Mouse (Mus musculus) left cerebral cortex, adult 18-20 months (tissue): ENCODE measurements around the gene Atp13a2. TPM values are rescaled to one million over a fixed set of nuclear protein-coding genes. Genes with fewer than 3 reads are reported as not detected.
A peak's percentile ranks its signal among the peaks of the same experiment; 100 is the strongest.

Source experiments
- DNase-seq, 2 experiments: peaks; one replicate each; pipeline ENCODE4 v3.0.0; 2021 to 2022; ENCODE audit warnings: low spot score in 2 of 2, mixed read lengths in 1 of 2
- total RNA-seq, 2 experiments: library from RNA; stranded (reverse); gene quantifications; 2 replicates each; pipeline ENCODE4 v1.2.3; 2021

Gene Atp13a2
- total RNA-seq, 2 experiments from 2014 or later = 140 to 149 TPM

- no peak for DNase-seq
Measured at GRCm38 (mm10) chr4:141030541-141031206, 44.0 kb downstream of the Atp13a2 start.

GRCm38 (mm10) chr4:141031733-141032132 lies 45.1 kb downstream of the Atp13a2 start:
- peak; percentile 78 to 85 for DNase-seq

- no peak for DNase-seq
Measured at GRCm38 (mm10) chr4:141033606-141034549, 47.2 kb downstream of the Atp13a2 start.

- no peak for DNase-seq
Measured at GRCm38 (mm10) chr4:141041117-141041516, 54.4 kb downstream of the Atp13a2 start.

- peak in 1 of 2 experiments; percentile 63 for DNase-seq
Measured at GRCm38 (mm10) chr4:141044816-141045215, 58.1 kb downstream of the Atp13a2 start.

GRCm38 (mm10) chr4:141048810-141049475 lies 62.3 kb downstream of the Atp13a2 start:
- peak in 1 of 2 experiments; percentile 43 for DNase-seq

- peak in 1 of 2 experiments; percentile 52 for DNase-seq
Measured at GRCm38 (mm10) chr4:141049476-141049835, 62.8 kb downstream of the Atp13a2 start.

GRCm38 (mm10) chr4:141052442-141052841 lies 65.8 kb downstream of the Atp13a2 start:
- DNase-seq = no peak

- DNase-seq = no peak
Measured at GRCm38 (mm10) chr4:141053138-141053537, 66.5 kb downstream of the Atp13a2 start.

- DNase-seq = peak; percentile 73 to 80
Measured at GRCm38 (mm10) chr4:141053568-141054161, 67.0 kb downstream of the Atp13a2 start.

Other genes starting within 250 kb of the Atp13a2 start
- gene Padi6, start 244.2 kb upstream of the Atp13a2 start, total RNA-seq = under 1 TPM in 1 of 2 experiments, not detected in 1; 0.66 TPM
- not detected for gene Padi4, start 212.6 kb upstream of the Atp13a2 start, total RNA-seq
- gene Padi3, start 176.2 kb upstream of the Atp13a2 start, total RNA-seq = not detected
- not detected for gene Padi1, start 141.1 kb upstream of the Atp13a2 start, total RNA-seq
- gene Padi2, start 80.5 kb upstream of the Atp13a2 start, total RNA-seq = 10 to 100 TPM; 13.5 to 14.6 TPM
- gene Sdhb, start 25.7 kb upstream of the Atp13a2 start, total RNA-seq = 100 to 1,000 TPM; 192 to 194 TPM
- gene Mfap2, start 23.5 kb downstream of the Atp13a2 start, total RNA-seq = 1 to 10 TPM; 3.8 to 4.4 TPM
- gene Crocc, start 73.7 kb downstream of the Atp13a2 start, total RNA-seq = 10 to 100 TPM; 44.6 to 55.4 TPM
- 10 to 100 TPM; 43.2 to 44.3 TPM for gene Necap2, start 91.5 kb downstream of the Atp13a2 start, total RNA-seq
- gene Spata21, start 101.5 kb downstream of the Atp13a2 start, total RNA-seq = under 1 TPM; 0.21 to 0.23 TPM
- 10 to 100 TPM; 51.3 to 54.1 TPM for gene Szrd1, start 152.9 kb downstream of the Atp13a2 start, total RNA-seq
- gene Fbxo42, start 161.0 kb downstream of the Atp13a2 start, total RNA-seq = 10 to 100 TPM; 30.1 to 31.5 TPM
- 1 to 10 TPM; 3.6 to 4.3 TPM for gene Rsg1, start 227.1 kb downstream of the Atp13a2 start, total RNA-seq